Mouse (Mus musculus): ENCODE measurements around the gene Acsl4.

Acsl4 gene

GRCm38 (mm10) chrX:142390247-142390908 lies at the start of gene Acsl4:
Acsl4 (minus strand) TSS chrX:142390535.
- peak; percentile 85 for DNase-seq

GRCm38 (mm10) chrX:142437971-142438504 lies 47.7 kb upstream of the Acsl4 start:
- no peak for DNase-seq

- no peak for DNase-seq
These were observed 42.5 kb upstream of the Acsl4 start for GRCm38 (mm10) chrX:142432846-142433245.

DNA sequence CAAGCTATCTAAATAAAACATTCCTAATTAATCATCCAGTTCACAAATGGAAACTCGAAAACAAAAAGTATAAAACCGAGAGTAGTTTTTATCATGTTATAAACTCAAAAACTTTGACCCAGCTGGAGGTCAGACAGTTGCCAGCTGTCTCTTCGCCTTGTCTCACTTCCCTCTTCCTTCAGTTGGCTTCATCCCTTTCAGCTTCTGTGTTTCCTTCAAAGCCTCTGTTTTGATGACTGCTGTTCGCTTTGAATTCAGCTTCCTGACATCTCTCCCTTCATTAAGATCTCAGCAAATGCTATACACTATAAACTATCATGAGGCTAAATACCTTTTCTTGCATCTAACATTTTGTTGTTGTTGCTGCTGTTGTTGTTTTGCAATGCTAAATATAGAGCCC lies 36.8 kb upstream of the Acsl4 start:
- DNase-seq: no peak

DNA sequence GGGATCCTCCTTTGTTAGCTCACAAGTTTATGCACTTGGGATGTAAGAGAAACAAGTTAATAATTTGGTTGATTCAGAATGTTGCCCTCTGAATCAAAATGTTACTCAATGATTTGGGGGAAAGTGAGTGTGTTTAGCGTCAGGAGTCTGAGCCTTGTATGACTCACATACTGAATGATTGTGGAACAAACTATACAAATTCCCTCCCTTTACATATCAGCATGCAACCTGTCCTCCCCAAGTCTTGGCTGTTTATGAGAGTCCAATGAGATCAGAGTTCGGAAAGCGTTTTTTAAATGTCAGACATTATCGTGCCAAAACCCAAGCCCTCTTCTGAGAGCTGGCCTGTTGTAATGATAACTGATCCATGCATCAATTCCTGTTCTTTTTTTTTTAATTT lies 36.3 kb upstream of the Acsl4 start:
- no peak for DNase-seq

DNA sequence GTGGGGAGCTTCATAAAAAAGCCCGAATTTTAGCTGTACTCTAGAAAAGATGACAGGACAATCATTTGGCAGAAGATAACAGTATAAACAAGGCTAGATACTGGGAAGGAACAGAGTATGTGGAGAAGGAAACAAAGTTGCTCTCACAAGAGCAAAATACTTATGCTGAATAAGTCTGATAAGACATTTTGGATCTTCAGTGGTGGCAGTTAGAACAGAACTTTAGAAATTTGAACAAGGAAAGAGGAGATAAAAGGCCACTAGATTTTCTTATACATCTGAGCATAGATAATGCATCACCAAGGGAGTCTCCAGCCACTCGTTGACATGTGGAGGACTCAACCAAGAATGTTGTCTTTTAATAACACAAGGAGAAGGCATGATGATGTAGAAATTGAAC lies 23.5 kb upstream of the Acsl4 start:
- DNase-seq: no peak

- DNase-seq: no peak
These were observed 19.7 kb upstream of the Acsl4 start for GRCm38 (mm10) chrX:142410060-142410459.

DNA sequence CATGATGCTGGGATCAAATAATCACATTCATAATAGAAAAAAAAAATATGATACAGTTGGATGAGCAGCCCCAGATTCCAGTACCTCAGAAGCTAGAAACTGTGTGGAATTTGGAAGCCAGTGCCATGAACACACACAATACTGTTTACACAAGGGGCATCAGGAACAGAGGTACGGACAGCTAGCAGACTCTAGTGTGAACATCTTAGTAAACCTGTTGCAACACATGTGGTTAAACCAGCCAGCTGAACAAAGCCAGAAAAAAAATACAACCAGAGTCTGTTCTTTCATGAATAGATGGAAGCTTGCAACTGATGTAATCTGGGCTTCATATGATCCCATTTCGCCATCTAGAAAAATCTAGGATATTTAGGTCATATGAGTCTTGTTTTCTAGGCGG lies 19.0 kb upstream of the Acsl4 start:
- no peak for DNase-seq

GRCm38 (mm10) chrX:142403114-142403513 lies 12.8 kb upstream of the Acsl4 start:
- DNase-seq: no peak

DNA sequence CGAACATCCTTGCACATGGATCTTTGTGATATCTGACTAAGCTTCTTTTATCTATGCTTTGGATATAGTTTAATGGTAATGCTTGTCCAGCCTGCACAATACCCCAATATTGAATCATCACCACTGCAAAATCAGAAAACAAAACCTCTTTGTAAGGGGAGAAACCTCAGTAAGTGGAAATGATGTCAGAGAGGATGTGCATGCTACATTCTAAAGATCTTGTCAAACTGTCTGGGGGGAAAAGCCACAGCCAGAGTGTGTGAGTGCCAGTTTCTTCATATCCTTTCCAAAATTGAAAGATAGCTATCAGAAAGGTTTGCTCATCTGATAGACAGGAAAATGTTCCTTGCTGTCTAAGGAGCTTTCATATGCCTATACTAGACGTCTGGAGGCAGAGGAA lies 8.3 kb upstream of the Acsl4 start:
- no peak for DNase-seq

GRCm38 (mm10) chrX:142390909-142391265 lies 552 bp upstream of the Acsl4 start:
- DNase-seq: no peak

DNA sequence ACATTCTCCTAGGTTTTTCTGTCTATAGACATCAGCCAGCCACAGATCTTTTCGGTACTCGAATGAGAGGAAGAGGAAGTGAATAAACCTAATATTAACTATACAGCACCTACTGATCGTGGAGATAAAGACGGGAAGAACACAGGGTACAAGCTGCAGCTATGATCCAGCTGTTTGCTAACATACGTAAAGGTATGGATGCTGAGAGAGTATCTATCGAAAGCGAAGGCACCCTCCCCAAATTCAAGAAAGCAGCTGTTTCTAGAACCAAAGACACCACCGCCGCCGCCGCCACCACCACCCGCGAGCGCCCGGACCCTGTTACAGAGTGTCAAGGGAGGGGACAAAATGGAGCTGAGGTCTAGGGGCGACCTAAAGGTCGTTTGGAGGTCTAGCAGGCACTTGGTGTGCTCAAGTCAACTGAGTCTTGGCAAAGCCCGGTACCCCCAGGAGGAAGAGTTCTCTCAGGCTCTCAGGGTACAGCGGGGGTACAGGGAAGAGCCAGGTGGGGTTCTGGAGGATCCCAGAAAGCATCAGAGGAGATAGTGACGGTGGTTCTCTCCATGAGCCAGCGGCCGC lies 665 bp downstream of the Acsl4 start:
- peak; percentile 16 for DNase-seq

- no peak for DNase-seq
These were observed 2.2 kb downstream of the Acsl4 start for GRCm38 (mm10) chrX:142388141-142388540.

DNA sequence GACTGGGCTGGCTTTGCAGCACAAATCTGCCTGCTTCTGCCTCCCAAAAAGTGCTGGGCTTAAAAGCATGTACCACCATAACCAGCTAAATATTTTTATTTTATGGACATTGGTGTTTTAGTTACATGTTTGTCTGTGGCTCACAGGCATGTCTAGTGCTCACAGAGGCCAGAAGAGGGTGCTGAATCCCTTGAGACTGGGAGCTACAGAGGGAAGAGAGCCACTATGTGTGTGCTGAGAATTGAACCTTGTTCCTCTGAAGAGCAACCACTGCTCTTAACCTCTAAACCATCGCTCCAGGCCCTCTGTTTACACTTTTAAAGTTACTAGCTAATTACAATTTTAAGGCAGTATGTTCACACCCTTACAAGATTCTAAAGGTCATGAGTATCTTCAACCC lies 2.7 kb downstream of the Acsl4 start:
- no peak for DNase-seq

DNA sequence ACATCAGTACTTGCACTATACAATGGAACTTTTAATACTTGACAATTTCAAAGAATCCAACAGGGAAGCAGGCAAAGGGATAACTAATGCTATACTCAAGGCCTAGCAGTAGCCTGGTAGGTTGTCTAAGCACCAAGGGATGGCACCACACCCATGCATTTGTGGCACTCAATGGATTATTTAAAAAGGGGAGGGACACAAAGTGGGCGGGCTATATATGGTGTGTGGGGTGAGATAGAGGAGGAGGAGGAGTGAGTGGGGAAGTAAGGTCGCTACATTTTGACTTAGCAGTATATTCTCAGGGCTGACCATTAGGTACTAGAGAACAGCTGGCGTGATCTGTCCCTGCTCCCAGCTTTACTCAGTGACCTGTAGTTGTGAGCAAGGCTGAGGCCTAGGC lies 5.4 kb downstream of the Acsl4 start:
- no peak for DNase-seq

DNA sequence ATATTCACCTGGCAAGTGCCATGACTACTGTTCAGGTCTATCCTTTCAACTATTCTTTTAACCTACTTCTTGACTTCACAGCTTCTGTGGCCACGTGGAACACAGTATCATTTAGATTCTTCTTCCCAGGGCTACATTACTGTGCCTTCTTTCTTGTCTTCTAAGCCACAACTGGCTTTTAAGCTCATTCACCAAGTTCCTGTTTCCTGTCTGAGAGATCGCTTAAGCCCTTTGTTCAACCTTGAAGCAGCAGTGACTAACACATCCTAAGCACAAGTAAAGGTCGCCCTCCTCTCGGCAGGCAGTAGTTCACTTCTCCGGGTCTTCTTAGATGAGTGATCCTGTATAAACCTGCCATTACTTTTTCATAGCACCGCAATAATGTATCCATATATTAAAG lies 10.4 kb downstream of the Acsl4 start:
- no peak for DNase-seq

DNA sequence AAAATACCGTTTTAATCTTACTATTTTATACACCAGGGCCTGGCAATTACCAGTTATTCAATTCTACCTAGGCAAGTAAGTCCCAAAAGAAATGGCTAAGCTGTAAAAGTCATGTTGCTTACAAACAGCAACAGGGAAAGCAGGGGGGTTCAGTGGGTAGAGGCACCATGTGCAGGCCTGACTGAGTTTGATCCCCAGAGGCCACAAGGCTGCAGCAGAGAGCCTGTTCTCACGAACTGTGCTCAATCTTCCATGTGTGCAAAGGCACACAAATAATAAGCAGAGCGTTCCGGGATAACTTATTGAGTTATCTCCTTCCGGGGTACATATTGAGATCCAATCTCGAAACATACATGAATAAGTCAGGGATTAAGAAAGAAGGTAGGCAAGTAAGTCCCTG lies 12.3 kb downstream of the Acsl4 start:
- no peak for DNase-seq

GRCm38 (mm10) chrX:142377358-142377757 lies 13.0 kb downstream of the Acsl4 start:
- no peak for DNase-seq

- no peak for DNase-seq
These were observed 13.6 kb downstream of the Acsl4 start for GRCm38 (mm10) chrX:142376747-142377146.

DNA sequence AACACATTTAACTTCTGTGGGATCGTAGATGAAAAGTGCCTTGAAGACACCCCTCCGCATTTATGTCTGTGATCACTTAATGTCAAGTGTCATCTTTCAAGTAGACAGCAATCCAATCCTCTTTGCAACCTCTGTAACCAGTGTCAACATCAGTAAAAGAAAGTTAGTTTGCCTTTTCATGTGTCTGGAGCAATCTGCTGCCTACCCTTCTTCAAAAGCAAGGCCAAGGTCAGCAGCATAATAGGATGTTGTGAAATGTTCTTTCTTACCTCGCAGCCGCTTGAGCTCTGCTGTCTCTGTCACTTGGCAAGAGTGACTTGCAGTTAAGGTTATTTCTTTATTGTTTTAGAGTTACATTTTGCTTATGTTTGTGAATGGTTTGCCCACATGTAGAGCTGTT lies 14.8 kb downstream of the Acsl4 start:
- no peak for DNase-seq

DNA sequence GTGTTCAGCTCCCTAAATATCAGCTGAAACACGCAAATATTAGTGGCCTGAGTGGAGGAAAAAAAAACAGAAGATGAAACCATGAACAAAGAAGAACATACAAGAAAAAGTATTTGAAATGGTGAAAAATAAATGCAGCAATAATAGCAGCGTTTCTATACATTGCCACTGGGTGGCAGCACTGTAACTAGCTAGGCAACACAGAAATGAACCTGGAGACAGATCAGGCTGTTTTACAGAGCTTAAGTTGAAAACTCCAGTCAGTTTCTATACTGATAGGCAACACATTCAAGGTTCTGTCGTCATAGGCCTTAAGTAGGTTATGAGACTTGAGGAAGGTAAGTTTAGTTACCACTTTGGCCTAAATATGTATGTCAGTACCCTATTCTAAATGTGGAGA lies 17.9 kb downstream of the Acsl4 start:
- peak; percentile 29 for DNase-seq

- DNase-seq: no peak
These were observed 20.4 kb downstream of the Acsl4 start for GRCm38 (mm10) chrX:142369935-142370334.

DNA sequence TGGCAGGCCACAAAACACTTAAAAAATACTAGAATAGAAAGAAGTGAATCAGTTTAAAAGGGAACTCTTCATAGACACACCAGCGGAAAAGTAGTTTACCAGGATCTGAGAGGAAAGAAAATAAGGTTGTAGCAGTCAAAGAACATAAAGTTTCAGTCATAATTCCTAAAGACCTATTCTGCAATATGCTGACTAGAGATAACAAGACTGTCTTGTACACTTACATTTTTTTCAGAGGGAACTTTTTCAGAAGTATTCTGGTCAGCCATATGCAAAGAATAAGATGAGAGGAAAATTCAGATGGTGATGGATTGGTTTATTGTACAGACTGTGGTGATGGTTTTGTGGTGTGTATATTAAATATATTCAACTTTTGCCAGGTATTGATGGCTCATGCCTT lies 26.5 kb downstream of the Acsl4 start:
- DNase-seq: no peak

DNA sequence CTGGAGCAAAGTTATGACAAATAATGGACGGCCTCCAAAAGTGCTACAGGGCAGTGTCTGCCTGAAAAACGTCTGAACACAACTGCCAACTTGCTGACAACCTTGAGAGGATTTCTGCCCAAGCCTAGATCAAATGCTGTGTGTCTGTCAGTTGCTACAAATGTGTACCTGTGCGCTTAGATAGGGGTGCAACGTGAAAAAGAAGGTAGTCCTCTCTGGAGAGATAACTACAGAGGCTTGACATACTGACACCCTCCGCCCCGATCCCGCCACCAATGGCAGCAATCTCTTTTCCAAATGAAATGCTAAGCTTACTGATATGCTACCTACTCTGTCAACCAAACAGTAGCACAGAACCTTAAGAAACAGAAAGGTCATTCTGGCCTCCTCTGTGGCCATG lies 31.3 kb downstream of the Acsl4 start:
- DNase-seq: no peak

DNA sequence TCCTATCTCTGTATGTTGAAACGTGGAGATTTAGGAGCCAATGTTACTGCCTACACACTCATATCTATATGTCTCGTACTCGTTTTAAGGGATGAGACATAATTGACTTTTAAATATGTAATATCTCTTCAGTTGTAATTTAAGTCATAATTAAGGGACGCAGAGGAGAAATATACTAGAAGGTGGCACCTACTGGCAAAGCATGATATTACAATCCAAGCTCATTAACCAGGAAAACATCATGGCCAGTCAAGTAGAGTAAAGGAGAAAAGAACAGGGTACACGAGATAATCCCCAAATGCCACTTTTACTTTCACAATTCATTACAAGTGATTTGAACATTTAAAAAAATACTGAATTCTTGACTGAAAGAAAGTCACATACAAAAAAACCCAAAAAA lies 31.9 kb downstream of the Acsl4 start:
- DNase-seq: no peak
